Mouse (Mus musculus): Measurements from ENCODE around the gene Igsf21.

The Igsf21 gene

GRCm38 (mm10) chr4:140200296-140200695 lies 46.3 kb downstream of the Igsf21 start:
- no peak for DNase-seq (ENCODE audit: extremely low read depth, low read depth)

GRCm38 (mm10) chr4:140196717-140197116 lies 49.9 kb downstream of the Igsf21 start:
- DNase-seq (ENCODE audit: extremely low read depth, low read depth) = no peak

GRCm38 (mm10) chr4:140192276-140193002 lies 54.1 kb downstream of the Igsf21 start:
- DNase-seq (ENCODE audit: extremely low read depth, low read depth) = no peak

GRCm38 (mm10) chr4:140189601-140190000 lies 57.0 kb downstream of the Igsf21 start:
- no peak for DNase-seq (ENCODE audit: extremely low read depth, low read depth)

- no peak for DNase-seq (ENCODE audit: extremely low read depth, low read depth)
These were observed 58.0 kb downstream of the Igsf21 start for GRCm38 (mm10) chr4:140188626-140189025.

- no peak for DNase-seq (ENCODE audit: extremely low read depth, low read depth)
These were observed 59.0 kb downstream of the Igsf21 start for GRCm38 (mm10) chr4:140187404-140188145.

GRCm38 (mm10) chr4:140179576-140179975 lies 67.0 kb downstream of the Igsf21 start:
- DNase-seq (ENCODE audit: extremely low read depth, low read depth) = no peak

GRCm38 (mm10) chr4:140177055-140177454 lies 69.5 kb downstream of the Igsf21 start:
- no peak for DNase-seq (ENCODE audit: extremely low read depth, low read depth)

- no peak for DNase-seq (ENCODE audit: extremely low read depth, low read depth)
These were observed 72.7 kb downstream of the Igsf21 start for GRCm38 (mm10) chr4:140173746-140174399.

- DNase-seq (ENCODE audit: extremely low read depth, low read depth) = no peak
These were observed 73.5 kb downstream of the Igsf21 start for GRCm38 (mm10) chr4:140173084-140173483.

- no peak for DNase-seq (ENCODE audit: extremely low read depth, low read depth)
These were observed 74.7 kb downstream of the Igsf21 start for GRCm38 (mm10) chr4:140171917-140172316.

- no peak for DNase-seq (ENCODE audit: extremely low read depth, low read depth)
These were observed 75.4 kb downstream of the Igsf21 start for GRCm38 (mm10) chr4:140171189-140171588.

GRCm38 (mm10) chr4:140165851-140166250 lies 80.7 kb downstream of the Igsf21 start:
- no peak for DNase-seq (ENCODE audit: extremely low read depth, low read depth)

GRCm38 (mm10) chr4:140164662-140165061 lies 81.9 kb downstream of the Igsf21 start:
- no peak for DNase-seq (ENCODE audit: extremely low read depth, low read depth)

- no peak for DNase-seq (ENCODE audit: extremely low read depth, low read depth)
These were observed 87.0 kb downstream of the Igsf21 start for GRCm38 (mm10) chr4:140159617-140160016.

- DNase-seq (ENCODE audit: extremely low read depth, low read depth) = no peak
These were observed 91.6 kb downstream of the Igsf21 start for GRCm38 (mm10) chr4:140154899-140155463.

- no peak for DNase-seq (ENCODE audit: extremely low read depth, low read depth)
These were observed 92.1 kb downstream of the Igsf21 start for GRCm38 (mm10) chr4:140154484-140154883.

- no peak for DNase-seq (ENCODE audit: extremely low read depth, low read depth)
These were observed 92.9 kb downstream of the Igsf21 start for GRCm38 (mm10) chr4:140153711-140154114.

GRCm38 (mm10) chr4:140153101-140153500 lies 93.5 kb downstream of the Igsf21 start:
- DNase-seq (ENCODE audit: extremely low read depth, low read depth) = no peak

- DNase-seq (ENCODE audit: extremely low read depth, low read depth) = no peak
These were observed 96.9 kb downstream of the Igsf21 start for GRCm38 (mm10) chr4:140149706-140150105.

GRCm38 (mm10) chr4:140147857-140148695 lies 98.5 kb downstream of the Igsf21 start:
- DNase-seq (ENCODE audit: extremely low read depth, low read depth) = no peak
